Mouse (Mus musculus) kidney, embryonic 14.5 days (tissue): ENCODE results near the gene Tmem59l. TPM values are rescaled to one million over a fixed set of nuclear protein-coding genes. Genes with fewer than 3 reads are reported as not detected.
A peak's percentile ranks its signal among the peaks of the same experiment; 100 is the strongest.

Experiments used
- ATAC-seq: fragments of 200-750 bp; cut with Nextera tagmentation; 2 replicates; pipeline ENCODE4 v1.8.0; 2017; ENCODE audit warnings: moderate number of reproducible peaks, mild to moderate bottlenecking, moderate TSS enrichment, moderate library complexity; ENCODE audit not compliant: low FRiP score, low TSS enrichment
- H3K27ac ChIP-seq: fragments of 300-500 bp; sonication (generic); 2 replicates; pipeline ENCODE4 v1.5.1; 2014; ENCODE audit warnings: low read depth, mild to moderate bottlenecking, low read length, moderate library complexity, mixed read lengths
- H3K27me3 ChIP-seq: fragments of 300-500 bp; sonication (generic); 2 replicates; pipeline ENCODE4 v1.6.1; 2014; ENCODE audit warnings: mild to moderate bottlenecking, low read length; ENCODE audit not compliant: control insufficient read depth, insufficient read depth
- H3K36me3 ChIP-seq: fragments of 300-500 bp; sonication (generic); 2 replicates; pipeline ENCODE4 v1.6.1; 2014; ENCODE audit warnings: low read length, mixed read lengths; ENCODE audit not compliant: control insufficient read depth, insufficient read depth
- H3K4me1 ChIP-seq: fragments of 300-500 bp; sonication (generic); 2 replicates; pipeline ENCODE4 v1.6.1; 2014; ENCODE audit warnings: low read length, mixed read lengths; ENCODE audit not compliant: control insufficient read depth, insufficient read depth
- H3K4me2 ChIP-seq: fragments of 300-500 bp; sonication (generic); replicated peaks from 2 replicates; pipeline ENCODE4 v1.6.1; 2014; ENCODE audit warnings: low read depth, mild to moderate bottlenecking, low read length
- H3K4me3 ChIP-seq: fragments of 300-500 bp; sonication (generic); 2 replicates; pipeline ENCODE4 v1.5.1; 2014; ENCODE audit warnings: mild to moderate bottlenecking, low read length
- H3K9ac ChIP-seq: fragments of 300-500 bp; sonication (generic); 2 replicates; pipeline ENCODE4 v1.6.1; 2014; ENCODE audit warnings: low read depth, mild to moderate bottlenecking, low read length, moderate library complexity
- H3K9me3 ChIP-seq: fragments of 300-500 bp; sonication (generic); 2 replicates; pipeline ENCODE4 v1.6.1; 2016; ENCODE audit warnings: low read length; ENCODE audit not compliant: control insufficient read depth
- WGBS: fragments of 180-500 bp; shearing (Covaris S2); extraction: QIAGEN DNeasy Blood & Tissue Kit; methylation state at CpG from one replicate; pipeline ENCODE4 v1.1.7; 2014; 5-methylcytosine and 5-hydroxymethylcytosine counted together
- polyA plus RNA-seq: library from polyadenylated mRNA; unstranded; fragments of >200 nt; fragmentation: Nextera tagmentation; extraction: Ambion mirVana; gene quantifications from 2 replicates; pipeline ENCODE4 v1.2.1, GENCODE M21; 2014

Tmem59l gene
- polyA plus RNA-seq, result 8.5 and 12.4 TPM in 2 replicates

- Histone ChIP-seq H3K36me3 (no peaks in the 10 kb centered on the region), H3K4me2 (peak within 1 kb of the TSS; percentile 47), H3K9me3 (no peaks in the 10 kb centered on the region), H3K27ac (peak within 1 kb of the TSS; percentile 59; the same call in 1 of the 2 replicates), H3K4me1 (peaks cover 23% of the 10 kb centered on the region), H3K4me3 (peak within 1 kb of the TSS; percentile 31), H3K27me3 (peaks cover 86% of the 10 kb centered on the region), H3K9ac (peak within 1 kb of the TSS; percentile 8; the same call in 1 of the 2 replicates)
- no peak for ATAC-seq
- WGBS, result 4% methylated on average over 30 of the region's 33 CpGs
Observed at GRCm38 (mm10) chr8:70486941-70487520, at the start of gene Tmem59l. TSS of gene Tmem59l (minus strand) at chr8:70487358.

- Histone ChIP-seq H3K27me3 (no peaks in the 10 kb centered on the region), H3K4me3 (no peak overlapping the region), H3K9ac (no peak overlapping the region), H3K4me2 (no peak overlapping the region), H3K4me1 (peaks cover 6% of the 10 kb centered on the region; the same call in 1 of the 2 replicates), H3K36me3 (peaks cover 59% of the 10 kb centered on the region), H3K9me3 (no peaks in the 10 kb centered on the region), H3K27ac (no peak overlapping the region)
- 84% methylated on average over 2 of the region's 2 CpGs for WGBS
- ATAC-seq, result no peak
Observed at GRCm38 (mm10) chr8:70535701-70536100, 48.5 kb upstream of the Tmem59l start.

GRCm38 (mm10) chr8:70535221-70535620 lies 48.1 kb upstream of the Tmem59l start:
- Histone ChIP-seq H3K4me1 (peaks cover 2% of the 10 kb centered on the region; the same call in 1 of the 2 replicates), H3K36me3 (peaks cover 64% of the 10 kb centered on the region), H3K9me3 (no peaks in the 10 kb centered on the region), H3K27me3 (no peaks in the 10 kb centered on the region), H3K4me2 (no peak overlapping the region), H3K27ac (no peak overlapping the region), H3K9ac (no peak overlapping the region; the same call in 1 of the 2 replicates), H3K4me3 (no peak overlapping the region)
- ATAC-seq, result no peak
- WGBS, result 93% methylated on average over 3 of the region's 3 CpGs

GRCm38 (mm10) chr8:70534281-70534680 lies 47.1 kb upstream of the Tmem59l start:
- 94% methylated on average over 12 of the region's 12 CpGs for WGBS
- ATAC-seq, result no peak
- Histone ChIP-seq H3K9me3 (no peaks in the 10 kb centered on the region), H3K27ac (no peak overlapping the region), H3K36me3 (peaks cover 69% of the 10 kb centered on the region), H3K4me1 (0 out of 2 replicates have a peak, but pooled peaks cover 3% of the 10 kb centered on the region), H3K4me3 (no peak overlapping the region), H3K9ac (0 out of 2 replicates have a peak overlapping the region, but pooled peaks have one; percentile 12), H3K27me3 (no peaks in the 10 kb centered on the region), H3K4me2 (no peak overlapping the region)

GRCm38 (mm10) chr8:70530314-70530713 lies 43.2 kb upstream of the Tmem59l start:
- ATAC-seq, result no peak
- no peak overlapping the region for H3K27ac ChIP-seq
- 94% methylated on average over 2 of the region's 2 CpGs for WGBS
- H3K4me3 ChIP-seq, result no peak overlapping the region
- H3K27me3 ChIP-seq, result no peaks in the 10 kb centered on the region
- H3K4me2 ChIP-seq, result no peak overlapping the region
- no peaks in the 10 kb centered on the region for H3K9me3 ChIP-seq
- H3K36me3 ChIP-seq, result peaks cover 51% of the 10 kb centered on the region
- no peak overlapping the region for H3K9ac ChIP-seq
- peaks cover 17% of the 10 kb centered on the region for H3K4me1 ChIP-seq

- peaks cover 46% of the 10 kb centered on the region for H3K36me3 ChIP-seq
- H3K9ac ChIP-seq, result no peak overlapping the region
- H3K4me1 ChIP-seq, result peaks cover 17% of the 10 kb centered on the region
- H3K4me3 ChIP-seq, result no peak overlapping the region
- H3K4me2 ChIP-seq, result no peak overlapping the region
- no peak for ATAC-seq
- no peaks in the 10 kb centered on the region for H3K27me3 ChIP-seq
- H3K9me3 ChIP-seq, result no peaks in the 10 kb centered on the region
- 96% methylated on average over 3 of the region's 3 CpGs for WGBS
- no peak overlapping the region for H3K27ac ChIP-seq
Observed at GRCm38 (mm10) chr8:70529741-70530161, 42.6 kb upstream of the Tmem59l start.

- peaks cover 41% of the 10 kb centered on the region for H3K36me3 ChIP-seq
- no peak overlapping the region for H3K9ac ChIP-seq
- H3K4me1 ChIP-seq, result peaks cover 17% of the 10 kb centered on the region
- no peak overlapping the region for H3K4me2 ChIP-seq
- no peak overlapping the region for H3K4me3 ChIP-seq
- H3K9me3 ChIP-seq, result no peaks in the 10 kb centered on the region
- no peak for ATAC-seq
- H3K27me3 ChIP-seq, result no peaks in the 10 kb centered on the region
- no peak overlapping the region for H3K27ac ChIP-seq
- WGBS, result 93% methylated on average over 5 of the region's 5 CpGs
Observed at GRCm38 (mm10) chr8:70529299-70529698, 42.1 kb upstream of the Tmem59l start.

GRCm38 (mm10) chr8:70528182-70528797 lies 41.1 kb upstream of the Tmem59l start:
- no peaks in the 10 kb centered on the region for H3K27me3 ChIP-seq
- no peak for ATAC-seq
- no peaks in the 10 kb centered on the region for H3K9me3 ChIP-seq
- H3K4me1 ChIP-seq, result peaks cover 17% of the 10 kb centered on the region
- peak overlapping the region; percentile 73 for H3K27ac ChIP-seq
- H3K9ac ChIP-seq, result peak overlapping the region; percentile 94
- H3K4me2 ChIP-seq, result peak overlapping the region; percentile 58
- peak overlapping the region; percentile 76 for H3K4me3 ChIP-seq
- peaks cover 32% of the 10 kb centered on the region for H3K36me3 ChIP-seq
- WGBS, result 31% methylated on average over 13 of the region's 13 CpGs

GRCm38 (mm10) chr8:70527512-70528181 lies 40.5 kb upstream of the Tmem59l start, which contains the start of the genes Fkbp8 and Kxd1:
TSS of gene Fkbp8 (plus strand) at chr8:70527724.
TSS of gene Kxd1 (minus strand) at chr8:70527956.
- peak; percentile 92 for ATAC-seq
- H3K9me3 ChIP-seq, result no peaks in the 10 kb centered on the region
- peak within 1 kb of the TSS; percentile 58 for H3K4me2 ChIP-seq
- peak within 1 kb of the TSS; percentile 76 for H3K4me3 ChIP-seq
- under 1% methylated on average over 49 of the region's 61 CpGs for WGBS
- no peaks in the 10 kb centered on the region for H3K27me3 ChIP-seq
- peaks cover 17% of the 10 kb centered on the region for H3K4me1 ChIP-seq
- peaks cover 30% of the 10 kb centered on the region for H3K36me3 ChIP-seq
- H3K27ac ChIP-seq, result peak within 1 kb of the TSS; percentile 73
- peak within 1 kb of the TSS; percentile 94 for H3K9ac ChIP-seq
